30 mouse cellular contexts compared by ENCODE assay signal in the genomic region with DNA sequence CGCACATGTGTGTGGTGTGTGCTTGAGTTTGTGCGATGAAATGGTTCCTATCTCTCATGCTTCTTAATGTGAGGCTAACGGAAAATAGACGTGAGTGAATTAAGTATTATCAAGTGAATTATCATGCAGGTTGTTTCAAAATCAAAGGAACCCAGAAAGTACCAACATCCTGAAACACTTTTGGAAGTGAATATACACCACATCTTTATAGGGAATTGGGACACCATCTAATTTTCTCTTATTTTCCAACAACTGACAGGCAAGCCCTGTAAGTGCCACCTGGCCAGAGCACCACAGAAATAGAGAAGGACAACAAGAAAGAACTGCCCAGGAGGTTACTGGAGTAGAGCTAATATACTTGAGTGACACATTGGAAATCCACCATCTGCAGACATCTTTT. TPM values are rescaled to one million over a fixed set of nuclear protein-coding genes. Genes with fewer than 3 reads are reported as not detected.
DNase-seq lines count a peak whose midpoint lies in the region; ATAC-seq and TF ChIP-seq lines count a peak whose summit lies in the region.
"Had no signal": no experiment of that assay in that cellular context is flagged by ENCODE, and none has a peak within 500 bp of the region (broad histone marks: within the 10 kb centered on the region; RNA-seq: fewer than 3 reads in every experiment).

No protein-coding gene starts in this region.

- no peak for DNase-seq in heart, postnatal 36 days
- no peak for DNase-seq in lung, embryonic 14.5 days
- DNase-seq in lung, adult 2 months, result no peak
- DNase-seq in heart, postnatal 0 days (ENCODE audit: low spot score), result peak; percentile 10
- no peak for DNase-seq in MN1 (ENCODE audit: low spot score)
- DNase-seq: adrenal gland, adult 8-10 months; cerebellum, adult 18-20 months; cerebellum, postnatal 25 days; gastrocnemius, adult 2 months; kidney, adult 9 months; kidney, postnatal 25 days; layer of hippocampus, postnatal 36 days; thymus, postnatal 25 days had no signal

- TF ChIP-seq POLR2A in lung, adult 2 months (IDR thresholded peaks at IDR 0.05; ENCODE audit: borderline replicate concordance, extremely low read depth, low read depth, low read length), result no peak

- WGBS in heart, embryonic 12.5 days, result 10% methylated on average over 4 of the region's 4 CpGs
- WGBS in lung, embryonic 14.5 days, result 32% methylated on average over 4 of the region's 4 CpGs
- WGBS in lung, adult 2 months, result 37% methylated on average over 4 of the region's 4 CpGs
- 14% methylated on average over 4 of the region's 4 CpGs for WGBS in heart, postnatal 0 days
- 10% methylated on average over 4 of the region's 4 CpGs for WGBS in kidney, embryonic 14.5 days

- no peaks in the 10 kb centered on the region for H3K9me3 ChIP-seq in heart, embryonic 12.5 days (replicated peaks)
- H3K9me3 ChIP-seq in lung, embryonic 14.5 days (ENCODE audit: low read depth, low read length), result no peaks in the 10 kb centered on the region
- H3K9me3 ChIP-seq in heart, postnatal 0 days (replicated peaks; ENCODE audit: control insufficient read depth, low read length), result no peaks in the 10 kb centered on the region
- no peaks in the 10 kb centered on the region for H3K9me3 ChIP-seq in kidney, embryonic 14.5 days (ENCODE audit: control insufficient read depth, low read length)
- H3K9me3 ChIP-seq: hindbrain, embryonic 15.5 days; intestine, embryonic 15.5 days; stomach, embryonic 15.5 days had no signal

- no peak for TF ChIP-seq CTCF in lung, embryonic 14.5 days (IDR thresholded peaks at IDR 0.05; ENCODE audit: low read depth)
- no peak for TF ChIP-seq CTCF in lung, adult 2 months (IDR thresholded peaks at IDR 0.05; ENCODE audit: insufficient read depth, low read length)
- no peak for TF ChIP-seq CTCF in heart, postnatal 0 days (IDR thresholded peaks at IDR 0.05; ENCODE audit: low read depth)

- no peaks in the 10 kb centered on the region for H3K27me3 ChIP-seq in heart, embryonic 12.5 days (replicated peaks)
- peaks cover 87% of the 10 kb centered on the region for H3K27me3 ChIP-seq in lung, embryonic 14.5 days (ENCODE audit: insufficient read depth, low read length)
- H3K27me3 ChIP-seq in heart, postnatal 0 days (ENCODE audit: control insufficient read depth, insufficient read depth, low read length), result no peaks in the 10 kb centered on the region
- H3K27me3 ChIP-seq in kidney, embryonic 14.5 days (ENCODE audit: control insufficient read depth, insufficient read depth, low read length), result peaks cover 94% of the 10 kb centered on the region

- peak overlapping the region; percentile 89 for H3K4me2 ChIP-seq in heart, embryonic 12.5 days
- H3K4me2 ChIP-seq in lung, embryonic 14.5 days, result no peak overlapping the region
- H3K4me2 ChIP-seq in heart, postnatal 0 days (ENCODE audit: low read depth, low read length), result peak overlapping the region; percentile 66
- no peak overlapping the region for H3K4me2 ChIP-seq in kidney, embryonic 14.5 days (replicated peaks; ENCODE audit: low read depth, low read length)
- H3K4me2 ChIP-seq: hindbrain, embryonic 15.5 days; intestine, embryonic 15.5 days; stomach, embryonic 15.5 days had no signal

- peak overlapping the region; percentile 99 for H3K9ac ChIP-seq in heart, embryonic 12.5 days
- H3K9ac ChIP-seq in lung, embryonic 14.5 days, result no peak overlapping the region; the same call in 1 of the 2 replicates
- H3K9ac ChIP-seq in heart, postnatal 0 days (replicated peaks; ENCODE audit: low read depth, low read length), result peak overlapping the region; percentile 89
- no peak overlapping the region for H3K9ac ChIP-seq in kidney, embryonic 14.5 days (ENCODE audit: low read depth, low read length)
- H3K9ac ChIP-seq: hindbrain, embryonic 15.5 days; intestine, embryonic 15.5 days; liver, embryonic 14.5 days; stomach, embryonic 15.5 days had no signal

- H3K4me1 ChIP-seq in heart, embryonic 12.5 days (replicated peaks), result peaks cover 18% of the 10 kb centered on the region
- H3K4me1 ChIP-seq in lung, embryonic 14.5 days (ENCODE audit: insufficient read depth), result no peaks in the 10 kb centered on the region
- peaks cover 4% of the 10 kb centered on the region; the same call in 1 of the 2 replicates for H3K4me1 ChIP-seq in lung, adult 2 months (ENCODE audit: control insufficient read depth, insufficient read depth, low read length)
- H3K4me1 ChIP-seq in heart, postnatal 0 days (ENCODE audit: control insufficient read depth, insufficient read depth), result 0 out of 2 replicates have a peak, but pooled peaks cover 4% of the 10 kb centered on the region
- peaks cover 5% of the 10 kb centered on the region; the same call in 1 of the 2 replicates for H3K4me1 ChIP-seq in kidney, embryonic 14.5 days (ENCODE audit: control insufficient read depth, insufficient read depth, low read length)

- peak overlapping the region; percentile 99 for H3K27ac ChIP-seq in heart, embryonic 12.5 days (ENCODE audit: poor library complexity, severe bottlenecking)
- H3K27ac ChIP-seq in lung, embryonic 14.5 days (ENCODE audit: low read depth), result no peak overlapping the region
- H3K27ac ChIP-seq in heart, postnatal 0 days (ENCODE audit: low read depth), result peak overlapping the region; percentile 97
- no peak overlapping the region for H3K27ac ChIP-seq in kidney, embryonic 14.5 days (ENCODE audit: low read depth, low read length)
- H3K27ac ChIP-seq: gastrocnemius, adult 2 months; hindbrain, embryonic 15.5 days; intestine, embryonic 15.5 days; liver, embryonic 14.5 days; macrophage; stomach, embryonic 15.5 days had no signal

- ATAC-seq in heart, embryonic 12.5 days (ENCODE audit: insufficient number of reproducible peaks, low FRiP score), result no peak
- no peak for ATAC-seq in lung, embryonic 14.5 days (ENCODE audit: insufficient read depth)
- no peak for ATAC-seq in heart, postnatal 0 days (ENCODE audit: insufficient read depth, low read depth)
- no peak for ATAC-seq in kidney, embryonic 14.5 days (ENCODE audit: low FRiP score, low TSS enrichment)
- ATAC-seq: activated CD4-positive, CD25-positive, alpha-beta regulatory T cell, adult 4 months; forebrain, embryonic 14.5 days; intestine, embryonic 15.5 days; lung, postnatal 0 days had no signal

- H3K36me3 ChIP-seq in heart, embryonic 12.5 days, result peaks cover 35% of the 10 kb centered on the region
- no peaks in the 10 kb centered on the region for H3K36me3 ChIP-seq in lung, embryonic 14.5 days (ENCODE audit: insufficient read depth)
- H3K36me3 ChIP-seq in heart, postnatal 0 days (replicated peaks; ENCODE audit: control insufficient read depth, insufficient read depth, low read length), result peaks cover 14% of the 10 kb centered on the region; the same call in 1 of the 2 replicates
- H3K36me3 ChIP-seq in kidney, embryonic 14.5 days (ENCODE audit: control insufficient read depth, insufficient read depth, low read length), result no peaks in the 10 kb centered on the region
- H3K36me3 ChIP-seq: hindbrain, embryonic 15.5 days; intestine, embryonic 15.5 days; stomach, embryonic 15.5 days had no signal

- peak overlapping the region; percentile 84 for H3K4me3 ChIP-seq in heart, embryonic 12.5 days
- 0 out of 2 replicates have a peak overlapping the region, but pooled peaks have one; percentile 0 for H3K4me3 ChIP-seq in lung, embryonic 14.5 days (ENCODE audit: low read depth, low read length)
- H3K4me3 ChIP-seq in lung, adult 2 months (replicated peaks; ENCODE audit: extremely low read depth, low read depth, low read length), result no peak overlapping the region
- peak overlapping the region; percentile 64 for H3K4me3 ChIP-seq in heart, postnatal 0 days (ENCODE audit: low read depth, low read length)
- H3K4me3 ChIP-seq in kidney, embryonic 14.5 days (ENCODE audit: low read length), result no peak overlapping the region
- H3K4me3 ChIP-seq: gastrocnemius, adult 2 months; hindbrain, embryonic 15.5 days; intestine, embryonic 15.5 days; stomach, embryonic 15.5 days had no signal

- intact Hi-C loops in heart, postnatal 36 days (cut with DNase I), result loop anchor here (5.0 kb wide), 1 partner anchor 126 kb away; no protein-coding TSS in a partner anchor

- no peak for TF ChIP-seq EP300 in heart, postnatal 0 days (IDR thresholded peaks at IDR 0.05; ENCODE audit: low read depth)

RNA-seq across cellular contexts. Expression of a gene that starts 2.4 kb away (rescaled TPM):
- polyA plus RNA-seq in heart, embryonic 12.5 days (2016; fragmentation: Nextera tagmentation; extraction: Ambion mirVana), result 105 and 111 TPM in 2 replicates
- total RNA-seq in heart, postnatal 36 days (2021), result 10 to 100 TPM; 69.2 to 97.3 TPM
- 0.32 and 1.6 TPM in 2 replicates for polyA plus RNA-seq in lung, embryonic 14.5 days (2014; fragmentation: Nextera tagmentation; extraction: Ambion mirVana)
- polyA plus RNA-seq in lung, adult 2 months (2012; rRNA removed), result 1.6 and 1.8 TPM in 2 replicates
- total RNA-seq in heart, postnatal 0 days (2014; rRNA removed; ENCODE audit: low replicate concordance), result 500 and 554 TPM in 2 replicates
- 36.9 and 51.2 TPM in 2 replicates for polyA plus RNA-seq in heart, postnatal 0 days (2015; fragmentation: Nextera tagmentation; extraction: Ambion mirVana)
- not detected in 2 replicates for polyA plus RNA-seq in kidney, embryonic 14.5 days (2014; fragmentation: Nextera tagmentation; extraction: Ambion mirVana)
- total RNA-seq: gastrocnemius, adult 2 months; layer of hippocampus, adult 8-10 months; layer of hippocampus, postnatal 36 days; left cerebral cortex, postnatal 10 days; MEL; monocyte, adult 5-6 weeks; neutrophil, adult 5-6 weeks had no signal
- polyA plus RNA-seq: C2C12; frontal cortex, adult 2 months; macrophage had no signal

Comparison
In these comparisons a context has a peak if more than half of its experiments do, and no peak if none do; other contexts are left out.
1. H3K4me3 ChIP-seq: peak in heart, embryonic 12.5 days (single experiment), lung, embryonic 14.5 days (single experiment) and heart, postnatal 0 days (single experiment); none in lung, adult 2 months (single experiment) and kidney, embryonic 14.5 days (single experiment).
2. H3K27ac ChIP-seq: peak in heart, embryonic 12.5 days (single experiment) and heart, postnatal 0 days (single experiment); none in lung, embryonic 14.5 days (single experiment) and kidney, embryonic 14.5 days (single experiment).
3. H3K4me2 ChIP-seq: peak in heart, embryonic 12.5 days (single experiment) and heart, postnatal 0 days (single experiment); none in lung, embryonic 14.5 days (single experiment) and kidney, embryonic 14.5 days (single experiment).
4. H3K9ac ChIP-seq: peak in heart, embryonic 12.5 days (single experiment) and heart, postnatal 0 days (single experiment); none in lung, embryonic 14.5 days (single experiment) and kidney, embryonic 14.5 days (single experiment).
5. RNA of a gene that starts 2.4 kb away (polyA plus RNA-seq): 105 to 111 TPM in heart, embryonic 12.5 days and 36.9 to 51.2 TPM in heart, postnatal 0 days; 1.6 to 1.8 TPM in lung, adult 2 months, 0.32 to 1.6 TPM in lung, embryonic 14.5 days and not detected in kidney, embryonic 14.5 days; every median in the first group is over 10 times any median in the second.